Mouse (Mus musculus): ENCODE measurements around the gene Krtap28-13.

Krtap28-13 gene

GRCm38 (mm10) chr1:83096935-83097334 lies 36.2 kb downstream of the Krtap28-13 start:
- DNase-seq: no peak

DNA sequence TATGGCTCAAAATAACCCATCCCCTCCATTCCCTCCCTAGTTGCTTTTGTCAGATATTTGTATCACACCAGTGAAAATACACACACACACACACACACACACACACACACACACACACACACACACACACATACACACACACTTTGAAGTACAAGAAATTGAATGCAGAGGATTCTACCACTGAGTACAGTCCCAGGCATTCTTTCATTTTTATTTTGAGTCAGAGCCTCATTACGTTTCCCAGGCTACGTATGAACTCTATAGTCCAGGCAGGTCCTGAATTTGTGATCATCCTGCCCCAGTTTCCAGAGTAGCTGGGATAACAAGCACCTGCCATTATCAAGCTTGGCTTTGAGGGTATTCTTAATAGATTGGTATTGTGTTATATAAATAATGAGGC lies 38.4 kb downstream of the Krtap28-13 start:
- DNase-seq: no peak

DNA sequence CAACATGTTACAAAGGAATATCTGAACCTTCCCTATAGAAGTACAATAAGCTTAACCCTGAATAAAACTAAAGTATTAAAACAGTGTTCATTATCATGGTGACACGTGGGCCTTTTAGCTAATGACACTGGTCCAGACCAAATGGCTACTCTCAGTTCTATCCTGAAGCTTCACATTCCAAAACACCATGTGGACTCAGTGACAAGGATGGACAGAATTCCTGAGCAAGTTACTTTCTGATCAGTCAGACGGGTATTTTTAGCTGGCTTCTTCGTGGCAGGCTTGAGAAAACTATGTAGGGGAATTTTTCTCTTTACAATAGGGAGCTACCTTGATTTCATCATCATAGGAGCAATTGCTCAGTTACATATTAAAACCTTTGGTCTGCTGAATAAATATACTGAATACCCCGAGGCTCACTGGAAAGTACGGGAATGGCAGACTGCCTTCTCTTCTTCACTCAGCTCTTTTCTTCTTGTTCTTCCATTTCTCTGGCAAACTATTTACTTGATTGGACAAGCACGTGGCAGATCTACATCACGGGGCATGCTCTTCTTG lies 38.9 kb downstream of the Krtap28-13 start:
- DNase-seq: peak; percentile 11

- DNase-seq: no peak
These were observed 41.2 kb downstream of the Krtap28-13 start for GRCm38 (mm10) chr1:83101891-83102290.

DNA sequence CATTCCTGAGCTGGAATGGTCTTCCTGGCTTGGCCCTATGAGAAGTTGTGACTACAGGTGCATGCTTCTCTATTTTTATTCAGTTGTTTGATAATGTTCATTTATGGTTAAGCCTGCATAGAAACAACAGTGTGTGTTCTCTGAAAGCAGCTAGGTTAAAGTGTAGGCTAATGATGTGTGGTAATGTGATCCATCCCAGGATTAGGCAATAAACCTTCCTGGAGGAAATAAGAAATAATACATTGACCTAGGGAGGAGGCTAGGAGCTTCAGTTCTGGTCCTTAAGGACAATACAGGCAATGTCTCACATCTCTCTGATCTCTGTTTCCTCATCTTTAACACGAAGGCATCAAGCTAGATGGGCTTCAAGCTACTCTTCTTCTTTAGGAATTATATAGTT lies 44.7 kb downstream of the Krtap28-13 start:
- DNase-seq: no peak

DNA sequence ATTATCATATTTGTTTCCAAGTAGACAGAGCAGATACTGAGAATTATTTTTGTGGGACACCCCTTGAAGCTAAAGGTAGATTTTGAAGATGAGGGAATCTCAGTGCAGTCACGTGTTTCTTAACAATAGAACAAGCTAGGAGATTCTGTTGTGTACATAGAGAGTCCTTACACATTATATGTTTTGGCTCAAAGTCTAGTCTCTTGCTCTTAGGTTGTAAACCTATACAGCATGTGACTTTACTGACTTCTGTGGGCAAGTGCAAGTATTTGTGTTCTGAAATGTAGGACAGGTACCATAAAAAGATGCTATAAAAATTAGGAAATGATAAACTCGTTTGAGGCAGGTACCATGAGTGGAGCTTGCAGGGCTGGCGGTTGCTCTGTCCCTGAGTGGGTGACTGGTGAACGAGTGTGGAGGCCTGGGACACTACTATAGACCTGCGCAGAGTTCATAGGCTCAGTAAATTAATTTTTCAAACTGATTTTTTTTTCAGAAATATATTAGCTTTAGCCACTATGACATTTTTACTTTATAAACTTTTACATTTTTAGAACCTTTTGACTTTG lies 46.8 kb downstream of the Krtap28-13 start:
- DNase-seq: no peak

DNA sequence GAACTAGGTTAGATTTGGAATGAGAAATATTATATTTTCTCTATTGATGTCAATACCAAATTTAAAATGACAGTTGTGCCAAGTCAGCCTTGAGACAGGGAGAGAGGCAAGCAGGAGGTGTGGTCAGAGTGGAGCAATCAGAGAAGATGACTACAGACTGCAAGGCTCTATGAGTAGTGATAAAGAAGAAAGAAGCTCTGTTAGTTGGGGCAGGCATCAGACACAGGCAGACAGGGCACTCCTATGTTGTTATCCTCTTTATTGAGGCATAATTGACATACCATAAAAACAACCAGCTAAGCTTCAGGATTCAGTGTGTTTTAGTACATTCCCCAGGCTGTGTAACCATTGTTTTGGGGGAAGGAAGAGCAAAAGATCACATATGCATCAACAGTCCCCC lies 50.3 kb downstream of the Krtap28-13 start:
- DNase-seq: no peak

Data from lung, postnatal 36 days (tissue).